Mouse (Mus musculus) urinary bladder, postnatal 10 days (tissue): ENCODE data around the gene Ttc13.

Experiments
- DNase-seq: peaks from one replicate; pipeline ENCODE4 v3.0.0; 2022; ENCODE audit warnings: low spot score

Ttc13 gene

DNA sequence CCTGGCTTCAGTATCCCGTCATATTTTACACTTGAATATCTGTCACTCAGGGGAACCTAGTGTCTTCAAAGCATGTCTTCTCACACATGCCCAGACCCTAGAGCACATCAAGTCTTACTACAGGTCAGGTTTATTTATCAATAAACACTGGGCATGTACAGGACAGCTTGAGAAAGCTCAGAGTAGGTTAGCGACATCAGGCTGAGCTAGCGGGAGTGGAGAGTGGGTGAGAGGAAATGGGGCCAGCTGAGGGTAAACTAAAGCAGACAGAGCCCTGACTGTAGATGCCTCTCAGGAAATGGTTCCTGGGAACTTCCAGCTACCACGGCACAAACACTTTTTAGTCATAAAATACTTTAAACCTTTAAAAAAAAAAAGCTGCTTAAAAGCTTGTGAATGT, 18.3 kb downstream of the Ttc13 start:
- DNase-seq = no peak

DNA sequence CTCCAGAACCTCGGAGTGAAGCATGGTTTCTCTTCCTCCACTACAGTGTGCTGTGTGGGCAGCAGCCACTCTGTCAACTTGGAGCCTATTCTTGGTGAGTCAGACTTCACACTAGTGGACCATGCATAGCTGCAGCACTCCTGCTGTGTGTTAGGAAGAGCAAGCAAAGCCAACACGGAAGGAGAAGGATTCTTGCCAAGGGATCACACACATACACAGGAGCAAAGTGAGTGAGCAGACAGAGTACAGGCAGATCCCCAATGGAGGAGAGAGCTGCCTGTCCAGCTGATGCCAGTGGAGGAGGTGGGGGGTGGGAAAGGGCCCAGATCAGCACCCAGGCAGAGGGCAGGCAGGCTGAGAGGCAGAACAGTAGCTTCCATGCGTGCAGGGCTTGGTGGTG, 19.6 kb downstream of the Ttc13 start:
- no peak for DNase-seq

GRCm38 (mm10) chr8:124701023-124701422, 20.8 kb downstream of the Ttc13 start:
- DNase-seq = no peak

- DNase-seq = no peak
Measured at GRCm38 (mm10) chr8:124700271-124700670, 21.5 kb downstream of the Ttc13 start.

- DNase-seq = no peak
Measured at GRCm38 (mm10) chr8:124695424-124696100, 26.2 kb downstream of the Ttc13 start.

GRCm38 (mm10) chr8:124691706-124692105, 30.1 kb downstream of the Ttc13 start:
- no peak for DNase-seq

DNA sequence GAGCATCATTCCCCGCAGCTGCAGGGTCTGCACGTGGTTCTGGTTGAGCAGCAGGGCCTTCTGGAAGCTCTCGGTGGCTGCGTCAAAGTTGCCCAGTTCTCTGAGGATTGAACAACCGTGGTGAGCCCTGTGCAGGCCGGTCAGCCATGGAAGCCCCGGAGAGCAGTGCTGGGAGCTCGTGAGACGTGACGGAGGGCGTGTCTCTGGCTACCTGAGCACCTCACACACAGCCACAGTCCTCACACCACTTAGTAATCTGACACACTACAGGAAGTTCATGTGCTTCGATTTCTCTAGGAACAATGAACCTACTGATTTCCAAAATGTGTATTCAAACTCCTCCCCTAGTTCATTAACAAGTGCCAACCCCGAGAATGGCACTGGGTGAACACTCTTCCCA, 32.9 kb downstream of the Ttc13 start:
- no peak for DNase-seq

DNA sequence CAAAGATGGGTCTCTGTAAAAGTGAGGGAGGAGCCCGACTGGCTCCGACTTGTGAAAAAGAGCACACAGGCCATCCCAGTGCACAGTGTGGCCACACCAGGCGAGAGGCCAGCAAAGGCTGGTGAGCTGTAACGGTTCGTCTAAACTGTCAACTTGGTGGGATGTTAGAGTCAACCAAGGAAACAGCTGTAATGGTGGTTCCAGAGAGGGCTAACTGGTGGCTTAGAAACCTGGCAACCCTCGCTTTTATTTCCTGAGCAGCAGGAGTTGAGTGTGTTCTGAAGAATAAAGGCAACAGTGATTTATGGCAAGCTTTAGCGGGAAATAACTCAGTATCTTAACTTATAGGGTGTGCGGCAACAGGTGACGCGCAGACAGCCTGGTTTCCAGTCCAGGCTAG, 39.6 kb downstream of the Ttc13 start:
- no peak for DNase-seq

DNA sequence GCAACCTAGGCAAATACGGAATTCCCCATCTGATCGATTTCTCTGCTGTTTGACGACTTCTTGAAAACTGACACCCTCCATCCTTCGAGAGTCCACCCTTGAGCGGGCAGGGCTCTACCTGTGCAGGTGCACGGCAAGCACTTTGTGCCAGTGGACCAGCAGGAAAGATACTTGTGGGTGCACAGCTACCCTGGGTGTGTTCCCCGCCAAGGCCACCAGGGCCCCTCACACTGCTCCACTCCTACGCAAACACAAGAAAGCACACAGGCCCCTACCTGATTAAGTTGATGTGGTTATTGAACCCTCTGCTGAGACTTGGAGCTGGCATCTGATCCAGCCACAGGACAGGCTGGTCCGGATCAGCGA, 40.0 kb downstream of the Ttc13 start:
- no peak for DNase-seq

DNA sequence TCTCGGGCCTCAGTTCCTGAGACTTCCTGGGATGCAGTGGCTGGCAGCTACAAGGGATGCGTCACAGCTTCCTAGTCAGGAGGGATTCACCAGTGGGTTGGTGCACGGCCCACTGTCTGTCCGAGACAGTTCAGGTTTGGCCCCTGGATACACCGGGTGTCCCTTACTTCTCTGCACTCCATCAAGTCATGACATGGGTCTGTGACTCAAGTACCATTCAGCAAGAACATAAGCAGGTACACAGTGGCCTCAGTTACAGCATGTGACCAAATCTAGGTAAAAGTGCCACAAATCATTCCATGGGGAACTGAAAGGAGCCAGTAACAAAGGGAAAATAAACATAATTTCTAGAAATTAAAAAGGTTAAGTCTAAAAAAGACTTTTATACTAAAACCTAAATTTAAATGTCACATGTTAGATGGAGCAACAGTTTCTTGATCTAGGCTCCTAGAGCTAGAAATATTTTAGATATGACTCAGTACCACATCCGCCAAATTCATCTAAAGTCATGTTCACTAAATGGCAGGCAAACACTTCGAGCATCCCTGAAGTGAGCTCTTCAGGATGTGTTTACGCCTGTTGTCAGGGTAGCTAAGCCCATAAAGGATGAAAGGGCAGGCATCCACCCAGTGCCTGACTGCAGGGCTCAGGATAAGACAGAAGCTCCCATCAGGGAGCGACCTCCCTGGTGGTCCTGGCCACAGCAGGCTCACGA, 40.5 kb downstream of the Ttc13 start:
- no peak for DNase-seq

GRCm38 (mm10) chr8:124678246-124678645, 43.5 kb downstream of the Ttc13 start:
- DNase-seq = no peak

GRCm38 (mm10) chr8:124677486-124677885, 44.3 kb downstream of the Ttc13 start:
- DNase-seq = no peak

DNA sequence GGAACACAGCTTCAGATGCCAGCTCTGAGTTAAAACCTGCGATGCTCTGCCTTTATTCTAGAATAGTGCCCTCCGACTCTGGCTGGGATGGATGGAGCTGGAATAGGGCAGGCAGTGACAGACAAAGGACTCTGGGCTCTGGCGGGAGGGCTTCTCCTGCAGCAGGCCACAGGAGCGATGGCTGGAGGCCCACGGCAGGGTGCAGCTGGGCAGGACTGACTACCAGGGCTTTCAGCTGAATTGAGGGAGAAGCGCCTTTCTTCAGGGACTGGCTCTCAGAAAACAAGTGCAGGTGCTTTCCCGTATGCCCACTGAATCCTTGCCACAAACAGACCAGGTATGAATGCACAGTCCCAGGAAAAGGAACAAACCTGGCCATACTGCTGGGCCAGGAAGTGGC, 44.7 kb downstream of the Ttc13 start:
- no peak for DNase-seq

- DNase-seq = no peak
Measured at GRCm38 (mm10) chr8:124676661-124677060, 45.1 kb downstream of the Ttc13 start.

DNA sequence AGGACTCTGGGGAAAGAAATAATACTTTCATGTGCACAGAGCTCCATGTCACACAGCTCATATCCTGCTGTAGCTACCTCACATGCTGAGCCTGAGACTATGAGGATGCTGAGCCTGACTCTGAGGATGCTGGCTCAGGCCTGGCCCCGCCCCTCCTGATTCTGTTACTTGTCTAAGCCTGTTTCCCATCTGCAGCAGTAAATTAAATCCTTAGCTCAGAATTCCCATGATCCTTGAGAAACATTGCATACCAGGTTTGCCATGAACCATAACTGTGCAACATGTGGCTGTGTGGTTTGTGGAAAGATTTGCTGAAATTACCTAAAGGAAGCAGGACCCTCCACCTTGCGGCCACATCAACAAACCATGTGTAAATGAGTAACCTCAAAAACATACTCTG, 49.4 kb downstream of the Ttc13 start:
- DNase-seq = no peak

GRCm38 (mm10) chr8:124668798-124669197, 53.0 kb downstream of the Ttc13 start:
- DNase-seq = no peak

GRCm38 (mm10) chr8:124664414-124664813, 57.4 kb downstream of the Ttc13 start:
- no peak for DNase-seq

GRCm38 (mm10) chr8:124663874-124664230, 57.9 kb downstream of the Ttc13 start:
- no peak for DNase-seq

DNA sequence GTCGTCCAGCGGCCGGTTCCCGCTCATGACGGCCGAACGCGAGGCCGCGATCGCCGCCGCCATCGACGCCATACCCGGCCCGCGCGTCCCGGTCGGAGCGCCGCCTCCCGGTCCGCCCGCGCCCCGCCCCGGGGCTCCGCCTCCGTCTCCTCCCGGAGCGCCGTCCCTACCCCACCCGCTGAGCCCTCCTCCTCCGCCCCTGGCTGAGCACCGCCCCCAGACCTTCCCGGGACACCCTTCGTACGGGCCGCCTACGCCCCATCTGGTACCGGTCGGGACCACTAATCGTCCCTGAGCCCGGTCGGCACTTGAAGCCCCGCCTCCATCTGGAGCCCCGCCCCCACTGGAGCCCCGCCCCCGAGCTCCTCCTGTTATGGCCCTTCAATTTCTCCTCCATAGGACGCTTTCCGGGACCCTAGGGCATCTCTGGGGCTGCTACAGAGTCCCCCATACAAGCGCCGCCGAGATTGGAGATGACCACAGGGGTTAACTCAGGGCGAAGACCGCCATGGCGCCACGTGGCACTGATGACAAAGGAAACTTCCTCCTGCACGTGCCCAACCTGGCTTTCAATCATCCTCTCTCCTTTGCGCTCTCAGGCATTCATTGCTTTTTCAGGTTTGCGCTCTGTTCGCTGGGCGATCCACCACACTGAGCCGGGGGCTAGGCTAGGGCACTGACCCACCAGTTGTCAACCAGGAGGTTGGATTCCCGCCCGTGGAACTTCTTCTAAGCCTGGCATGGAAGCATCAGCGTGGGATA, 58.5 kb downstream of the Ttc13 start, which contains the start of gene 2310022B05Rik:
2310022B05Rik (minus strand) TSS at position 258 of the 762 bp plus-strand sequence.
- DNase-seq = peak; percentile 72

DNA sequence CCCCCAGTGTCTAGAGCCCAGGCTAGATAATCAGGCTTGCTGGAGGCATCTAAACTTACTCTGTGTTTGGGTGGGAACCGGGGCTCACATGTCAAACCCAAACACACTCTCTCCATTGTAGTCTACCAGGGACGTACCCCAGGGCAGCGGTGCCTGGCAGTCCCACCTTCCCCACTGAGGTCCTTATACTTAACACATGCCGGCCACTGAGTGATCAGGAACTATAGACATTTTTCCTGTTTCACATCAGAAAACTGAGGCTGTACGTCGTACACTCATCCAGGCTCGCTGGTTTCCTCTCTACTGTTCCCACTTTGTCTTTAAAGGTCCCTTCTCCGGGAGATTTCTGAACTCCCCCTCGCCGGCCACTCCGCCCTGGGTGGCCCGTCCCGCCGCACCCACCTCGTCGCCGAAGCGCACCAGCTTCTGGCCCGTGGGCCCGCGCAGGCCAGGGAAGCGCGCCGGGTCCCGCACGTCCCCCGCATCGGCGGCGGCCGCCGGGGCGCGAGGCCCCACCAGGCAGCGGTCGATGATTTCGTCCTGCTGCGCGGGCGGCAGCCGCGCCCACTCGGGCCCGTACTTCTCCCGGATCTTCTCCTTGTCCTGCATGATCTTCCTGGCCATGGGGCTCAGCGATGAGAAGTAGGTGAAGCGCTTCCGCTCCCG, 59.2 kb downstream of the Ttc13 start:
- DNase-seq = no peak

DNA sequence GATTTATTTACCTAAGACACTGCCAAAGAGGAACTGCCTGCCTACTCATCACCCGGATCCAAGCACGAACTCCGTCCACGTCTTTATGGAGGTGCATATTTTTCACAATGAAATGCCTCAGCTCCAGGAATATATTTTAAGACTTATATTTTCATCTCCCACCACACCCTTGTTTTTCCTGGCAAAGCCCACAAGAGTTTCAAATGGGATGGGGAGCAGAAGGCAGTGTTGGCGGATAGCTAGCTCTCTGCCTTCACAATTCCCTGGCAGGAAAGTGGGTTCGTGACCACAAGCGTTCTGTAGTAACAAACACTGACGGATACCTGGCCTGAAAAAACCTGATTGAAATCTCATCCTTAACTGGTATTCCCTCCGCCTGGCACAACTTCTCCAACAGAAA, 60.0 kb downstream of the Ttc13 start:
- no peak for DNase-seq

- DNase-seq = peak; percentile 29
Measured at GRCm38 (mm10) chr8:124658415-124658814, 63.4 kb downstream of the Ttc13 start.

DNA sequence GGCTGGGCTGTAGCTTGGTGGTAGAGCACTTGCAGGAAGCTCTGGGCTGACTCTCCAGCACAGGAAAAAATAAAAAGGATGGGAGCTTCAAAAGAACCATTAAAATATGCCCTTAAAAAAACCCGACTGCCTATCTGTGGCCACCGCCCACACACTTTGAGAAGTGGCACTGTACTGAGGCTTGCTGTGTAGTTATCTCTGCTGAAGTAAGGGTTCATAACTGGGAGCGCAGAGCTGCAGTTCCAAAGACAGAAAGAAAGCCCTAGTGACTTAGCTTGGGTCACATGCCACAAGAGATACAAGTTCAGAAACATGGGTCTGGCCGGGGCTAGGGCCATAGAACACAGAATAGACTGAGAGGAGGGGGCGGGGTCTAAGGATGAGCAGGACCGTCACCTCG, 63.8 kb downstream of the Ttc13 start:
- no peak for DNase-seq
